Mouse (Mus musculus): Measurements from ENCODE around the gene Tmem132c.

Tmem132c gene

DNA sequence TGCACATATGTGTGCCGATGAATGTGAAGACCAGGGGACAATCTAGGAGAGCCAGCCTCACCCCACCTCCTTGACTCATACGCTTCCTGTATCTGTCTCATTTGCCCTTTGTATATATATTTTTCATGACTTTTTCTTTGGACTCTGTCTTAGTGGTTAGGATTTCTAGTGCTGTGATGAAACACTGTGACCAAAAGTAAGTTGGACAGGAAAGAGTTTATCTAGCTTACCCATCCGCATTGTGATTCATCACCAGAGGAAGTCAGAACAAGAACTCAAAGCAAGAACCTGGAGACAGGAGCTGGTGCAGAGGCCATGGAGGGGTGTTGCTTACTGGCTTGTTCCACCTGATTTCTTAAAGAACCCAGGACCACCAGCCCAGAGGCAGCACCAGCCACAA, 250.1 kb downstream of the Tmem132c start:
- DNase-seq (ENCODE audit: low read depth) = no peak

DNA sequence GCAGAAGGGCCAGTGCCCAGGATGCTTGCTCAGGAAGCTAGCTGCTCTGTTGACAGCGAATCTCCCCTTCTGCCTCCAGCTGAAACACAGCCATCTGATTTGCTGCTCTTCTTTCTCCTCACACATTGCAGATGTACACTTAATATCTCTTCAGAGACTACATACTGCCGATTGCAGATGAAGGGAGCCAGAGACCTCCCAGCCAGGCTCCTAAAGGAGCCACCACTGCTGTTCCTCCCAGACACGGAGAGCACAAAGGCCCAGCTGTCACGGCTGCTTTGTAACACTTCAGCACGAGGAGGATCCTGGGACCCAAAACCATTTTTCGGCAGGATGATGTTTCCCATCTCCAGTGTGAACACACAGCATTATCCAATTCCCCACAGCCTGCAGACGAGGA, 255.3 kb downstream of the Tmem132c start:
- DNase-seq (ENCODE audit: low read depth) = no peak

DNA sequence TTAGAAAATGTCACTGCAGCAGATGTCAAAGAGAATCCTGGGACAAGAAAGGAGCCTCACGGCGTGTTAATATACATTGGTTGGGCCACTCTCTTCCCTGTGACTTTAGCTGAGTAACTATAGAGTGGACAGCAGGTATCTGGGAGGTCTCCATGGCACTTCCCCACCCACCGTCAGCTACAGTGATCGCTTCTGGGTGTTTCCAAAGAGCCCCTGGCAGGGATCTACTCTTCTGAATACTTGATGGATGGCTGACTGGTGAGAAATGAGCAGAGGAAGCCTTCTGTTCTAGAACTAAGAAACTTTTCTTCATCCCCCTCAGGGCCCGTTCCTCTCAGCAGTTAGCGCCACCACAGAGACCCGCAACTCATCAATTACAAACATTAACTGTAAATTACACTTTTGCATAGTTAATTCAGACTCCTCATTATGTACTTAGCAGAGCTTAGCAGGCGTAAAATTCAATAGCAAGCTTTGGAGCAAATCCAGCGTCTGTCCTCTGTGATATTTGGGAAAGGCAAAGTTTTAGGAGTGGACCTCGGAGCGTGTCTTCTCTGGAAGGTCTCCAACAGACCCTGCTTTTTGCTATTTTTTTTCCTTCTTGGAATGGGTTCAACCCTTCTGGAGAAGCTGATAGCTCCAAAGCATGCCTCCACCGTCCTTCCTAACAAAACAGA, 257.7 kb downstream of the Tmem132c start:
- no peak for DNase-seq (ENCODE audit: low read depth)

DNA sequence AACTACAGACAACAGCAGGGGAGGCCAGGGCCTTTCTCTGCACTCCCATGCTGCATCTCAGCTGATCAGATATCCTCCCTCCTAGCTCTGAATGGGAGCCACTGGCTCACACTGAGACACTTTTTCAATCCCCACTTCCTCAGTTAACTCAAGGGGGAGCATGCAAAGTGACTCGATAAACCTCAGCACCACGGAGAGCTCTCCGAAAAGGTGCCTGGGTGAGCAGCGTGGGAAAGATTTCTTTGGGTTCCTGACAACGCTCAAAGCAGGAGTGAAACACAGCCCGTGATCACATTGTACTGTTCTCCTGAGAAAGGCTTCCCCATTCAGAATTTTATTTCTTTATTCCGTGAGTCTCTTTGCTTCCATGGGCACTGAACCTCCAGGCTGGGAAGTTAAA, 261.2 kb downstream of the Tmem132c start:
- no peak for DNase-seq (ENCODE audit: low read depth)

DNA sequence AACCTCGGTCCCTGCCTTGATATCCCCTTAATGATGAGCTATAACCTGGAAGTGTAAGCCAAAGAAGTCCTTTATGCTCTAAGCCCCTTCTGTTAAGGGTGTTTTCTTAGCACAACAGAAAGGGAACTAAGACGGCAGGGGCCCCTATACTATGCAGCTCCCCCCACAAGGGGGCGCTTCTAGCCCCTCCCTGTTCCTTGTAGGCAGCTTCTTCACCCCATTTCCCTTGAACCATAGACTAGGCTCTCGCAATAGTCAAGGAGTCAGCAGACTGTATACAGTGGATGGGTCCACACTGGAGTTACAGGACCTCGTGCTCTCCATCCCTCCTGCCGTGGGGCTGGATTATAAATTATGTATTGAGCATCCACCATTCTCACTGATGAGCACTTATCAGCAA, 264.1 kb downstream of the Tmem132c start:
- DNase-seq (ENCODE audit: low read depth) = no peak

DNA sequence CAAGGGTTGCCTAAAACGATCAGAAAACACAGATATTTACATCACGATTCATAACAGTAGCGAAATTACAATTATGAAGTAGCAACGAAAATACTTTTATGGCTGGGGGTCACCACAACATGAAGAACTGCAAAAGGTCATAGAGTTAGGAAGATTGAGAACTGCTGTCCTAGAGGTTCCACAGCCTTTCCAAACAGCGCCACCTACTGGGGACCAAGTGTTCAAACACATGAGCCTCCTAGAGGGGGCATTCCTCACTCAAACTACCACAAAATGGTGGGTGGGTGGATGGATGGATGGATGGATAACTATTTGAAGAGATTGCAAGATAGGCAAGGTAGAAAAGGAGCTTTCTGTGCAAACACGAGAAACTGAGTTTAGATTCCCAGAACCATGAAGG, 270.0 kb downstream of the Tmem132c start:
- no peak for DNase-seq (ENCODE audit: low read depth)

DNA sequence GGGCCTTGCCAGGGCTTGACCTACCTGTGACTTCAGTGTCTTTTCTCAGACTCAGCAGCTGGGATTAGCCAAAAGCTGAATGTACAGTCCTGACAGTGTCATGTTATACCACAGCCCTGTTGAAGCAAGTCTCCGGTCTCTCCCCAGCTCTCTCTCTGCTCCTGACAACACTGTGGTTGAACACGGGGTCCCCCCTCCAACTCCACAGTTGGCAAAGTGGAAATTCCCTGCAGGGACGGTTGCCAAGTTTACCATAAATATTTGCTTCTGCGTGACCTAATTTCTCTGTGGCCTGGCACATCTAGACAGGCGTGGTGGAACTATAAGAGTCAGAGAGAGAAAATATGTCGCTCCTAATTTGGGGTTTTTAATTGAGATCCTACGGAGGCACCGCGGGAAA, 274.4 kb downstream of the Tmem132c start:
- no peak for DNase-seq (ENCODE audit: low read depth)

DNA sequence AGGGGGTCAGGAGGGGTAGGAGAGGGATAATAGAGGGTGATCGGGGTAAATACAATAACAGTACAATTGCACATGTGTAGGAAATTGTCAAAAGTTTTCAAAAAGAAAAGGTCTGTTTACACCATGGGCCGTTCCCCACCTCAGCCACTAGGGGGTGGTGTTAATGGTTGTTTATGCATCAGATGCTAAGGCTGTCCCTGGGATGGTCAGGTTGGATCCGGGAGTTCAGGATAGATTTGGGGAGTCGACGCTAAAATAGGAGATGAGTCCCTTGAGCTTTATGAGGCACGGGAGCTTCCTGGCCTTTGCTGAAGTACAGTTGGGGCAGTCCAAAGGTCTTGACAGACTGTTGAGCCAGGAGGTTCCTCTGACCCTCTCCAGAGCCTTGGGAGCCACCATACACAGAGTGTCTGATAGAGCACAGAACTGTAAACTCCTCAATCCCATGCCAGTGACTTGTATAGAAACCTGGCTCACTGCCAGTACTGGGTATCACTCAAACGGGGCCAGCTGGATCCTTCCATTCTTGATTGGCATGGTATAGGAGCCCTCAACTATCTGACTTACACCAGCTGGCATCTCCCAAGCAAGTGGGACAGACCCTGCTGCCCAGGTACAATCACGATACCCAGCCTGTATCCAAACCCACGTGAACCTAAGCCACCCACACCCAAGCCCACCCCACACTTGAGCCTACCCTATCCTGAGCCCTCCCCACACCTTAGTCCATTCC, 281.3 kb downstream of the Tmem132c start:
- DNase-seq (ENCODE audit: low read depth) = no peak

DNA sequence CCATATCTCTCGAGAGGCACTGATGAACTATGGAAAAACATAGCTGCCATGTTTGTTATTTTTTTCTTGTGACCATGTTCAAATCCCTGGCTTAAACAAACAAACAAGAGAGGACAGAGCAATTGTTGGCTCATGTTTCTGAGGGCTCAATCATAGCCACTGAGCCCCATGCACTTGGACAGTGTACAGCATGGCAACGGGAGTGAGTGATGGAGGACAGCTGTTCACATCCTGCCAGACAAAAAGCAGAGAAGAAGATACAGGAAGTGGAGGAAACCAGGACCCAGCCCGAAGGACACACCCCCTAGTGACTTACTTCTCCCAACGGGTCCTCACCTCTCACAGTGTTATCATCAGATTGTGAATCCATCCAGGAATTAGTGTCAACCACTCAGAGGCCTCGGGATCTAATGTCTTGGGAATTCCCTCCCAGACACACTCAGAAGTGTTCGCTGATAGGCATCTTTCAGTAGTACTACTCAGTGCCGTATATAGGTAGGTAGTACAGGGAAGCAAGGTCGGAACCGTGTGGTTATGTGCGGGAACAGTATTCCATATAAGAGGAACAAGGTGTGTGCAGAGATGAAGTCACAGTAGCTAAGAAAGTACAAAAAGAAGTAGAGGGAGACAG, 285.9 kb downstream of the Tmem132c start:
- no peak for DNase-seq (ENCODE audit: low read depth)

DNA sequence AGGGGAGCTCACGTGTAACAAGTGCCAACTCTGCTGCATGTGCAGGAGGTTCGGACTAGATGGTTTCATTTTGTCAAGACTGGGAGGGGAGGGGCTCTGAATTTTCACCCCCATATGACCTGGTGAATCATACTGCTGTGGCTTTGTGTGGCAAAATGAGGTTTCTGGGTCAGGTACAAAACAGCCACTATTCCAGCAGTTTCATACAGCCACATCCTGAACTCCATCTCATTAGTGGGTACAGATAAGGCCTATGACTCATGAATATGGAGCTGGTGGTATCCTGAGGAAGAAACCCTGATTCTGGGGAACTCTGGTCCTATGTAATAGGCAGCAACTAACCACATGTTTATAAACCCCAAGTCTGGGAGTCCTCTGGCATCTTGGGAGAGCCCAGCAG, 295.9 kb downstream of the Tmem132c start:
- DNase-seq (ENCODE audit: low read depth) = no peak

DNA sequence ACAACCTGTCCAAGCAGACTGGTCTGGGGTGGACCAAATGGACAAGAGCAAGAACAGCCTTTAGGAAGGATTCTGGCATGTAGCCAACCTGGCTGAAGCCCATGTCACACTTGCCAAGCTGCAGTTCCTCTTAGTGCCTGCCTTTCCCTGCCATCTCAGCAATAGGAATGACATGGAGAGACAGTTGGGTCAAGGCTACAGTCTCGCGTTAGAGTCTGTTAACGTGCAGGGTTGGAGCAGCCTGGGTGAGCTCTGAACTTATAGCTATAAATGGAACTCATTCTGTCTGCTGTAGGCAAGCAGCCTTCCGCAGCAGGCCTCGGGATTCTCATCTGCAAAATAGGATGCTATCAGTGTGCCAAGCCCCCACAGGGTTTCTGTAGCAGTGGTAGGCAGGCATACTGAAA, 305.0 kb downstream of the Tmem132c start:
- no peak for DNase-seq (ENCODE audit: low read depth)

DNA sequence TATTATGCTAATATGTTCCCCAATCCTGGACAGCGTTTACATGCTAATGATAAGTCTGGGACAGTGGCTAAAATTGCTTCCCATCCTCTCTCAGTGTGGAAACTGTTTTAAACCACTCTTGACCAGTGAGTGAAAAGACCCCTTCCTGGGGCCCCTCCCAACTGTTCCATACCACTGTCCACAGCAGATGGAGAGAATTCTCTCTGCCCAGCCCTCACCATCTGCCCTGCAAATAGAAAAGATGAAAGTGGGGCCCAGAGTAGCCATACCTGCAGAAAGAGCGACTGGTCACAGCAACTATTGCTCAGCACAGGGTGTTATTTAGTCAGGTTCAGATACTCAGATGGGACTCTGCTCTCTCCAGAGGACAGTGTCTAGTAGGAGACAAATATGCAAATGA, 306.5 kb downstream of the Tmem132c start:
- DNase-seq (ENCODE audit: low read depth) = no peak

DNA sequence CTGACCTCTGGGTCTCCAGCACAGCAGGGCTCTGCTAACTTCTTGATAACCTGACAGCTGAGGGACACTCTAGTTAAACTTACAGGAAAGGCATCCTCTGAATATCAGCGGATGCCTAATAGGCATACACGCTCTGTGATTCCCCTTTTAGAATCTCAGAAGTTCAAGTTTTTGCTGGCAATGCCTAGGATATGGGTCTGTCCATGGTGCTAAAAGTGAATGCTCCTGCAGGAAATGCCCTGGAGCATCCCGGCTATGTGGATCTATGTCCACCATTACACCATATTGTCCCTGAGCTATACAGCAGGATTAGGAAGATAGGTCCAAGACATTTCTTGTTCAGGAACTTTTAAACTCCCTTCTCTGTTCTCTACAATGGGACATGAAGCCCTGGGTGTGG, 319.5 kb downstream of the Tmem132c start:
- no peak for DNase-seq (ENCODE audit: low read depth)

DNA sequence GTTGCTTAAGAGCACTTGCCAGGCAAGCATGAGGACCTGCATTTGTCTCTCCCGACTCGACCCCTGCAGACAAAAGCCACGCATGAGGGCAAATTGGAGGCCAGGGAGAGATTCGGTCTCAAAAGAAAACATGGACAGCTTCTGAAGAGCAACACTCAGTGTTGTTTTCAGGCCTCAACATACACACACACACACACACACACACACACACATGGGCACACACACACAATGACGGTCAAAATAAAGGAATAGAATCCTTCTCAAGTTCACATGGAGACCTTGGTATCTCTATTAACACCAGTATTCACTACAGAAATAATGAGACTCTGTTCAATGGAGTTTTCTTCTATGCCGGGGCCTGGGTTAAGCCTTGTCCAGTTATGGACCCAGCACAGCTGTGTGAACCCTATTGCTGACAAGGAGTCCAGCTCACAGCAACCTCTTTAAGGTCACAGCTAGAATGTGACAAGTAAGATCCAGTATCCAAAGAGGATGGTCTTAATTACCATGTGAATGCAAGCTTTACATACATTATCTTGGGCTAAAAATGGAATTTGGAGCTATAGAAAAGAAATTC, 325.6 kb downstream of the Tmem132c start:
- no peak for DNase-seq (ENCODE audit: low read depth)

DNA sequence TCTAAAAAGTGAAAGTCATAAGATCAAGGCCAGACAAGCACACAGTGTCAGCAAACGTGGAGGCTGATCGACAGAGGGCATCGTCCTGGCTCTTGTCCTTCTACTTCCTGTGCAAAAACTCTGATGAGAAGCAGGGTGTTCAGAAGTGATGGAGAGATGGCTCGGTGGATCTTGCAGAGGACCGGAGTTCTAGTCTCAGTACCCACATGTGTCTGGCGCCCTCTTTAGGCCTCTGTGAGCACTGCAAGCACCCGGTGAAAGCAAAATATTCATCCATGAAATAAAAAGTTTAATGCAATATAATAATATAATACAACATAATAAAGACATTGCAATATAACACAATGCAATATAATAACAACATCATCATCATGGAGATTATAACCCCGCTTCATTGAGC, 335.8 kb downstream of the Tmem132c start:
- DNase-seq (ENCODE audit: low read depth) = no peak

DNA sequence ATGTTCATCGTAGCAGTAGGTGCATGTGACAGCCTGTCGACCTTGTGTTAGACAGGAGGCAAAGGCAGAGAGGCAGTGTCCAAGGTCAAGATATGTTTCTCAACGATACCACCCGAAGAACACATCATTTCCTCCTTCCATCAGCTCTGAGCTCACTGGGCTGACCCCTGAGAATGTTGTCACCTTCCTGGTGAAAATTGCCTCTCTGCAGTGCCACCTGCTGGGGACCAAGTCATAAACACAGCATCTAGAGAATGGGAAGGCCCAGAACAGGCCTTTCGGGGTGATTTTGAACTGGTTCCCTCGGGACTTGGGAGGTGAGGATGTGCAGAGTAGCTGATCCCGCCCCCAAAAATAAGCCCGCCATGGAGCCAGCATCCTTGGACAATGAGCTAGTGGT, 342.1 kb downstream of the Tmem132c start:
- DNase-seq (ENCODE audit: low read depth) = no peak

DNA sequence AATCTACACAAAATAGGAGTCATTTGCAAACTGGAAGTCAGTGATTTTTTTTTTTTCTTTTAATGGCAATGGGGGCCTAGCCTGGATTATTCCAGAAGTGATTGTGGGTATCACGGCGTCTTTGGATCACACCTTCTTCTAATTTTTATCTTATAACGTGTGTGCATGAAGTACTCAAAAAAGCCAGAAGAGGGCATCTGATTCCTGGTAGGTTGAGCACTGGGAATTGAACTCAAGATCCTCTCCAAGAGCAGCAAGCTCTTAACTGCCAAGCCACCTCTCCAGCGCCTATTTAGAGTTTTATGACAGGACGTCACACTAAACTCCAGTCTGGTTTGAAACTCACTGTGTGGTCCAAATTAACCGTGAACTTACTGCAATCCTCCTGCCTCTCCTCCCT, 346.2 kb downstream of the Tmem132c start:
- DNase-seq (ENCODE audit: low read depth) = no peak

DNA sequence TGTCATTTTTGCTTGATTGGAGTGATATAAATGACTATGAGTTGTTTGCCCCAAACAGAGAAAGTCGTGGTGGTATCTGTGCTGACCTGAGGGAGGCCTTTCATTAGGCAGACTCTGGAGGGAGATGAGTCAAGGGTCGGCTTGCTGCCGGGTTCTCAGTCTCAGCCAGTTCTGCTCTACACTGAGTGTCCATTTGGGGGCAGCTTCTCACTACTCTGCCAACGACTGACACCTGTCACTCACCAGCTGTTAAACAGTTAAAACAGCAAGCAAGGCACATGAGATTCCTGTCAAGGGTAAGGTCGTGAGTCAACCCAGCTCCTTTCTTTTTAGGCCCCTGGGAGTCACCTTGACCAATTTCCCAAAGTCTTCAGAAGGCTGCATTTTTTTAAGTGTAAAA, 350.8 kb downstream of the Tmem132c start:
- DNase-seq (ENCODE audit: low read depth) = no peak

DNA sequence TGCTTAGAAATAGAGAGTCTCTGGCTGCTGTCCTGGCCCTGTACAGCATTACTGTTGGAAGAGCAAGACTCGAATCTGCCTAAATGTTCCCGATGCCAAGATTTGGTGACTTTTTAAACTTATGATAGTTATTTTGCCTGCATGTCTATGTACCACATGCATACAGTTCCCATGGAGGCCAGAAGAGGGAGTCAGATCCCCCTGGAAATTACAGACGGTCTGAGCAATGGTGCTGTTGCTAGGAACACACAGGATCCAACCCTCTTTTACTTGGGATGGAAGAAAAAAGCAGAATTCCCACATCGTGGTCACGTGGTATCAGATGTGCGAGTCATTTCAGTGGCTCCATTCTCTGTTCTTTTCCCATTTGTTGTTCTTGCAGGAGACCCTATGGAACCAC, 351.2 kb downstream of the Tmem132c start:
- no peak for DNase-seq (ENCODE audit: low read depth)

DNA sequence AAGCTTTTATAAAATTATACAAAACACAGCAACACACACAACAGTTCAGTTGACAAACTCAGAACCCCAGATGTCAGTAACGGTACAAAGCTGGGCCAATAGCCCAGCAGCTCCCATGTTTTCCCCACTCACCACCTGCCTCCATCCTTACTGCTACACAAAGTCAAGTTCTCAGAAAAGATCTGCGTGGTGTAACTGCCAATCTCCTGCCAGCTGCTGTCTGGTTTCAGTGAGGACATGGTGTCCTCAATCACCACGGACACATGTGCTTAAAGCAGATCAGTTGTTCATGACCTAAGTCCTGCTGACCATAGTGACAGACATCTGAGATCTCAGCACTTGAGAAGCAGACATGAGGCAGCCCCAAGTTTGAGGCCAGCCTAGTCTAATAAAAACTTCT, 354.1 kb downstream of the Tmem132c start:
- DNase-seq (ENCODE audit: low read depth) = no peak

DNA sequence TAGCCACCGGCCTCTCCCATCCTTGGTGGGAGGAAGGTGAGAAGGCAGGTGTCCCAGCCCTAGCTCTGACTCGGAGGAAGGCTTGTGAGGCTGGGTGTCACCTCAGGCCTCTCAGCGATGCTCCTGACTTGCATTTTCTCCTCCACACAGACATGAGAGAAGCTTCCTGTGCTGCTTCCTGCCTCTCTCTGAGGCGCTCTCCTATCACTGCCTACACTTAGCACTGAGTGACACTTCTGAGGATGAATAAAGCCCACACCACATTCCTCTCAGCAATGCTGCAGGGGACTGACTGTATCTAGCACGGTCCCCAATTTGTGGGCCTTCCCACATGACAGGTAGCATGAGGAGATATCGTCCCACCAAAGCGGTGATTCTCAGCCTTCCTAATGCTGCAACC, 355.3 kb downstream of the Tmem132c start:
- DNase-seq (ENCODE audit: low read depth) = no peak

DNA sequence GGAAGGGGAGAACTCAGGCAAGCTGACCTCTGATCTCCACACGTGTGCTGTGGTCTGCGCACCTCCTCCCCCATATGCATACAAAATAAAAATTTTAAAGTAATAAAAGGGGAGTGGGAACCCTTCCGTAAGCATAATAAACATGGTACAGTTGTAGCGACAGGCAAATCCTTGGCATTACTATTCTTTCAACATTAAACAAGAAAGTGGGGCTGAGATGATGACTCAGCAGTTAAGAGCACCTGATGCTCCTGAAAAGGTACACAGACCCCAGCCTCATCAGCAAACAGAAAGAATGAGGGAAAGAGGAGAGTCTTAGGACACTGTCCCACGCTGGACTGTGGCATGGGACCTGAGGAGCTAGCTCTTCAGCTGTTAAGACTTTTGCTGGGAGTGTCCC, 361.4 kb downstream of the Tmem132c start:
- DNase-seq (ENCODE audit: low read depth) = no peak

DNA sequence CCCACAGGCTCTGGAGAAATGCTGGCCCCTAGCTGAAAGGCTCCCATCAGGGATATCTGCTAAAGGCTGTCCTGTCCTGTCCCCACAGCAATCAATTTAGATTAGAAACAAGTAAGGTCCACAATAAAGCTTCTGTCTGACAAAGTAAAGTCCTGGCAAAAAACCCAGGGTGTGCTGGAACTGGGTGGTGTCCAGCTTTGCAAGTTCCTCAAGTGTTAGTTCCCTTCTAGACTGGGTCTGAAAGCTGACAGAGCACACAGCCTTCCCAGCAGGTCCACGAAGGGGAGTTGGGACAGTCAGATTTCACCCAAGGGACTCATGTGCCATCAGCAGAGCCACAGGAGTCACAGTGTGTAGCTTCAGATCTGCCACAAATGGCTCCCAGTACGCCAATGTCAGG, 365.9 kb downstream of the Tmem132c start:
- DNase-seq (ENCODE audit: low read depth) = no peak

Measured in c-Kit-positive CD71-negative TER-119-negative erythroid progenitor cells, embryonic 14.5 days (primary cell).